Mouse (Mus musculus) megakaryocyte, embryonic 14.5 days (primary cell): ENCODE results near the gene Fer1l4.

Source experiments
- FLI1 ChIP-seq: IDR thresholded peaks from 2 replicates; pipeline ENCODE4 v1.6.1; 2012; ENCODE audit warnings: low read length, inconsistent platforms, mixed read lengths
- GATA1 ChIP-seq: IDR thresholded peaks from 3 replicates; pipeline ENCODE4 v1.6.1; 2012; ENCODE audit warnings: mixed read lengths, low read length, inconsistent platforms, borderline replicate concordance

- no peak for TF ChIP-seq GATA1
- TF ChIP-seq FLI1 = no peak
Measured at GRCm38 (mm10) chr2:156052816-156053215, at the start of gene Fer1l4.
